Mouse (Mus musculus) kidney, embryonic 14.5 days (tissue): ENCODE results near the gene Ddit4. TPM values are rescaled to one million over a fixed set of nuclear protein-coding genes. Genes with fewer than 3 reads are reported as not detected.

Experiments used
- ATAC-seq: fragments of 200-750 bp; cut with Nextera tagmentation; 2 replicates; pipeline ENCODE4 v1.8.0; 2017; ENCODE audit warnings: moderate number of reproducible peaks, mild to moderate bottlenecking, moderate TSS enrichment, moderate library complexity; ENCODE audit not compliant: low FRiP score, low TSS enrichment
- H3K27ac ChIP-seq: fragments of 300-500 bp; sonication (generic); 2 replicates; pipeline ENCODE4 v1.5.1; 2014; ENCODE audit warnings: low read depth, mild to moderate bottlenecking, low read length, moderate library complexity, mixed read lengths
- H3K27me3 ChIP-seq: fragments of 300-500 bp; sonication (generic); 2 replicates; pipeline ENCODE4 v1.6.1; 2014; ENCODE audit warnings: mild to moderate bottlenecking, low read length; ENCODE audit not compliant: control insufficient read depth, insufficient read depth
- H3K36me3 ChIP-seq: fragments of 300-500 bp; sonication (generic); 2 replicates; pipeline ENCODE4 v1.6.1; 2014; ENCODE audit warnings: low read length, mixed read lengths; ENCODE audit not compliant: control insufficient read depth, insufficient read depth
- H3K4me1 ChIP-seq: fragments of 300-500 bp; sonication (generic); 2 replicates; pipeline ENCODE4 v1.6.1; 2014; ENCODE audit warnings: low read length, mixed read lengths; ENCODE audit not compliant: control insufficient read depth, insufficient read depth
- H3K4me2 ChIP-seq: fragments of 300-500 bp; sonication (generic); replicated peaks from 2 replicates; pipeline ENCODE4 v1.6.1; 2014; ENCODE audit warnings: low read depth, mild to moderate bottlenecking, low read length
- H3K4me3 ChIP-seq: fragments of 300-500 bp; sonication (generic); 2 replicates; pipeline ENCODE4 v1.5.1; 2014; ENCODE audit warnings: mild to moderate bottlenecking, low read length
- H3K9ac ChIP-seq: fragments of 300-500 bp; sonication (generic); 2 replicates; pipeline ENCODE4 v1.6.1; 2014; ENCODE audit warnings: low read depth, mild to moderate bottlenecking, low read length, moderate library complexity
- H3K9me3 ChIP-seq: fragments of 300-500 bp; sonication (generic); 2 replicates; pipeline ENCODE4 v1.6.1; 2016; ENCODE audit warnings: low read length; ENCODE audit not compliant: control insufficient read depth
- WGBS: fragments of 180-500 bp; shearing (Covaris S2); extraction: QIAGEN DNeasy Blood & Tissue Kit; methylation state at CpG from one replicate; pipeline ENCODE4 v1.1.7; 2014; 5-methylcytosine and 5-hydroxymethylcytosine counted together
- polyA plus RNA-seq: library from polyadenylated mRNA; unstranded; fragments of >200 nt; fragmentation: Nextera tagmentation; extraction: Ambion mirVana; gene quantifications from 2 replicates; pipeline ENCODE4 v1.2.1, GENCODE M21; 2014

Ddit4 gene
- polyA plus RNA-seq, 1 experiment from 2014 or later: 1.8 TPM

DNA sequence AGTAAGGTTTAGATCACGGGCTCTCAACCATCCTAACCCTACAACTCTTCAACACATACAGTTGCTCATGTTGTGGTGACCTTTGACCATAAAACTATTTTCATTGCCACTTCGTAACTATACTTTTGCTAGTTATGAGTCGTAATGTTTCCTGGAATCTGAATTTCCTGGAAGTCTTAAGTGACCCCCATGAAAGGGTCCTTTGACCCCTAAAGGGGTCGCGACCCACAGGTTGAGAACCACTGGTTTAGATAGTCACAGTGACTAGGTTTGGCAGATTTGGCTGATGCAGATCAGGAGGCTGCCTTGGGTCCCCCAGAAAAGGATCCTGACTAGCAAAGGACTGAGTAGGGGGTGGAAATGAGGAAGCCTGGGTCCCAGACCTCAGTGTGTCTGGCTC lies 13.0 kb downstream of the Ddit4 start:
- Histone ChIP-seq H3K36me3 (no peaks in the 10 kb centered on the region), H3K9ac (no peak overlapping the region), H3K27ac (no peak overlapping the region), H3K4me3 (no peak overlapping the region), H3K4me2 (no peak overlapping the region), H3K9me3 (no peaks in the 10 kb centered on the region), H3K27me3 (no peaks in the 10 kb centered on the region), H3K4me1 (peaks cover 11% of the 10 kb centered on the region)
- ATAC-seq: no peak
- WGBS: 73% methylated on average over 5 of the region's 5 CpGs

GRCm38 (mm10) chr10:59936058-59936856 lies 15.4 kb downstream of the Ddit4 start:
- WGBS: 55% methylated on average over 8 of the region's 8 CpGs
- H3K27ac ChIP-seq: no peak overlapping the region
- no peaks in the 10 kb centered on the region for H3K36me3 ChIP-seq
- no peak overlapping the region for H3K4me2 ChIP-seq
- no peak overlapping the region for H3K4me3 ChIP-seq
- no peak for ATAC-seq
- no peaks in the 10 kb centered on the region for H3K9me3 ChIP-seq
- no peak overlapping the region for H3K9ac ChIP-seq
- H3K4me1 ChIP-seq: no peaks in the 10 kb centered on the region
- no peaks in the 10 kb centered on the region for H3K27me3 ChIP-seq

DNA sequence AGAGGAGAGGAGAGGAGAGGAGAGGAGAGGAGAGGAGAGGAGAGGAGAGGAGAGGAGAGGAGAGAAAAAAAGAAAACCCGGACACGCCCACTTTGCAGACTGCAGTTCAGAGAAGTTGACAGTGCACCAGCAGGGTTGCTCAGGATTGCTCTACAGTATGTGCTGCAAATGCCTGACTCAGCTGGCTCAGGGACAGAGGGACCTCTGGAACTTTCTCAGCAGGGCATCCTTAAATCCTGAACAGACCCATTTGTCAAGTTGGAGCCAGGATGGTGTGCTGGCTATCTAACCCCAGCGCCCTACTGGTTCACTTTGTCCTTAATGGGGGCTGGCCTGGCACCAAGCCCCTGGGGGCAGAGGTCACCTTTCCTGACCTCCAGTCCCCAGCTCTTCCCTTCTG lies 17.6 kb downstream of the Ddit4 start:
- Histone ChIP-seq H3K9ac (no peak overlapping the region), H3K36me3 (no peaks in the 10 kb centered on the region), H3K27me3 (no peaks in the 10 kb centered on the region), H3K27ac (no peak overlapping the region), H3K4me3 (no peak overlapping the region), H3K9me3 (no peaks in the 10 kb centered on the region), H3K4me1 (no peaks in the 10 kb centered on the region), H3K4me2 (no peak overlapping the region)
- 62% methylated on average over 3 of the region's 3 CpGs for WGBS
- no peak for ATAC-seq

GRCm38 (mm10) chr10:59932521-59932920 lies 19.1 kb downstream of the Ddit4 start:
- Histone ChIP-seq H3K9me3 (no peaks in the 10 kb centered on the region), H3K9ac (no peak overlapping the region), H3K27me3 (no peaks in the 10 kb centered on the region), H3K4me2 (no peak overlapping the region), H3K27ac (no peak overlapping the region), H3K36me3 (no peaks in the 10 kb centered on the region), H3K4me1 (no peaks in the 10 kb centered on the region), H3K4me3 (no peak overlapping the region)
- 65% methylated on average over 6 of the region's 6 CpGs for WGBS
- ATAC-seq: no peak

- WGBS: 16% methylated on average over 10 of the region's 10 CpGs
- Histone ChIP-seq H3K27ac (no peak overlapping the region), H3K4me3 (no peak overlapping the region), H3K36me3 (no peaks in the 10 kb centered on the region), H3K9ac (no peak overlapping the region), H3K9me3 (no peaks in the 10 kb centered on the region), H3K27me3 (no peaks in the 10 kb centered on the region), H3K4me1 (no peaks in the 10 kb centered on the region), H3K4me2 (no peak overlapping the region)
- ATAC-seq: peak; percentile 62; the same call in 1 of the 2 replicates
Observed at GRCm38 (mm10) chr10:59930996-59931395, 20.6 kb downstream of the Ddit4 start.

DNA sequence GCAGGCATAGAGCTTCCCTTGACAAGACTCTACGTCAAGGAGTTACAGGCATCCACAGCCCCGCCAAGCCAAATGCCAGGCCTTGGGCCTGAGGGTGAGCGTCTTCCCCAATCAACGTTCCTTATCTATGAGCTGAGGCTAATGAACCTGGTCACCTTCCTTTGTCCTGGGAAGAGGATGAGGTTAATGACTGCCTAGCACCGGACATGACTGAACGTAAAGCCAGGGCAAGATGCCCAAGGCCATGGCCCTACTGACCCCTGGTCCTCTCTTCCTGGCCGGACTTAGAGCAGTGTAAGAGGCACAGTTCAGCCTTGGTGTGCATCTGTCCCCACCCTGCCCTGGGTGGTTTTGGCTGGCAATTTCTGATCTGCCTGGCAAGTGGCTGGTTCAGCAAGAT lies 22.4 kb downstream of the Ddit4 start:
- Histone ChIP-seq H3K4me1 (0 out of 2 replicates have a peak, but pooled peaks cover 4% of the 10 kb centered on the region), H3K9ac (no peak overlapping the region), H3K27ac (no peak overlapping the region), H3K9me3 (no peaks in the 10 kb centered on the region), H3K36me3 (no peaks in the 10 kb centered on the region), H3K4me3 (no peak overlapping the region), H3K4me2 (no peak overlapping the region), H3K27me3 (no peaks in the 10 kb centered on the region)
- WGBS: 69% methylated on average over 7 of the region's 7 CpGs
- ATAC-seq: no peak

DNA sequence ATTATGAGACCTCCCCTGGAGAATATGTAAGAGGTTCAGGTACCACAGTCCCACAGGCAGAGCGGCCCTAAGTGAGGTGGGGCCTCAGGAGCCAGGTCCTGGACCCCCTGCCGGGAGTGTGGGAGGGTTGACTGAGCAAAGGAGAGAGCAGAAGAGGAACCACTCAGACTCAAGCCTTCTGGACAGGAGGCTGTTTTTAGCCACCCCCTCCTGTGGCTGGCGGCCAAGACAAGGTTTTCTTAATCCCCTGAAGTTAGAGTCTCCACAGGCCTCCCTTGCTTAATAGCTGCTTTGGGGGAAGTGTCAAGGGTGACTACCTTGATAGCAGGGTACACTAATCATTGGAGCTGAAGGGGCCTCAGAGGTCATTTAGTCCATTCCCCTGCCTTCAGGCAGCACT lies 27.3 kb downstream of the Ddit4 start:
- H3K9me3 ChIP-seq: no peaks in the 10 kb centered on the region
- H3K36me3 ChIP-seq: no peaks in the 10 kb centered on the region
- ATAC-seq: no peak
- H3K9ac ChIP-seq: no peak overlapping the region
- no peak overlapping the region for H3K4me2 ChIP-seq
- H3K27ac ChIP-seq: no peak overlapping the region
- no peak overlapping the region for H3K4me3 ChIP-seq
- 37% methylated on average over 3 of the region's 3 CpGs for WGBS
- H3K27me3 ChIP-seq: no peaks in the 10 kb centered on the region
- H3K4me1 ChIP-seq: peaks cover 11% of the 10 kb centered on the region; the same call in 1 of the 2 replicates

GRCm38 (mm10) chr10:59923493-59923892 lies 28.1 kb downstream of the Ddit4 start:
- no peaks in the 10 kb centered on the region for H3K36me3 ChIP-seq
- H3K9ac ChIP-seq: no peak overlapping the region
- ATAC-seq: no peak
- no peaks in the 10 kb centered on the region for H3K27me3 ChIP-seq
- no peak overlapping the region for H3K4me2 ChIP-seq
- H3K27ac ChIP-seq: no peak overlapping the region
- 79% methylated on average over 2 of the region's 2 CpGs for WGBS
- no peak overlapping the region for H3K4me3 ChIP-seq
- no peaks in the 10 kb centered on the region for H3K9me3 ChIP-seq
- H3K4me1 ChIP-seq: peaks cover 11% of the 10 kb centered on the region; the same call in 1 of the 2 replicates

- ATAC-seq: peak; percentile 33; the same call in 1 of the 2 replicates
Observed at GRCm38 (mm10) chr10:59920810-59921681, 30.6 kb downstream of the Ddit4 start.

More at GRCm38 (mm10) chr10:59920810-59921681, 30.6 kb downstream of the Ddit4 start:
- Histone ChIP-seq H3K27me3 (no peaks in the 10 kb centered on the region), H3K9me3 (no peaks in the 10 kb centered on the region), H3K9ac (peak overlapping the region; percentile 54), H3K36me3 (no peaks in the 10 kb centered on the region), H3K27ac (0 out of 2 replicates have a peak overlapping the region, but pooled peaks have one; percentile 30), H3K4me1 (peaks cover 20% of the 10 kb centered on the region; the same call in 1 of the 2 replicates), H3K4me2 (peak overlapping the region; percentile 77), H3K4me3 (peak overlapping the region; percentile 40)
- 3% methylated on average over 33 of the region's 33 CpGs for WGBS
